Mouse (Mus musculus): Measurements from ENCODE around the gene Dhx35. TPM values are rescaled to one million over a fixed set of nuclear protein-coding genes. Genes with fewer than 3 reads are reported as not detected.

Dhx35 gene
- total and polyA plus RNA-seq, 2 experiments from 2014 or later: 9.7 to 24.7 TPM

DNA sequence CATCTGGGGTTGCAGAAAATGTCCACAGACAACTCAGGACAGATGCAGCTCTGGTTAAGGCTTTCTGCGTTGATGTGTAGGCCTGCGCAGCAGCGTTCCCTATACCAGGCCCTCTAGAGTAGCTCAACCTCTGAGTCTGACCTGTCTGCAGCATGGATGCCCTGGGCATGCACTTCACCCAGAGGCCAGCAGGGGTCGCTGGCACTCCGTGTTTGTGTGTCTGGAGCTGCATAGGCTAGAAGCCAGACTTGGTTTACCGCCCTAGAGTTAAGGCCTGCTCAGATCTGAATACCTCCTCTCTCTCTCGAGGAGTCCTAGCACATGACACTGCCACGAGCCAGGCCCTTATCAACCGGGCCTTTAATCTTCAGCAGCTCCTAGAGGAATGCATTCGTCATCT lies 70.8 kb downstream of the Dhx35 start:
- peak; percentile 98 for TF ChIP-seq CTCF (IDR thresholded peaks at IDR 0.05)
- Histone ChIP-seq H3K27me3 (ENCODE audit: insufficient read depth, low read length) (no peaks in the 10 kb centered on the region), H3K4me2 (ENCODE audit: low read depth, low read length, poor library complexity, severe bottlenecking) (no peak overlapping the region), H3K27ac (ENCODE audit: low read depth, low read length) (no peak overlapping the region), H3K36me3 (ENCODE audit: insufficient read depth, low read length) (no peaks in the 10 kb centered on the region), H3K4me3 (ENCODE audit: low read depth, low read length) (no peak overlapping the region), H3K9ac (replicated peaks; ENCODE audit: low read length, poor library complexity, severe bottlenecking) (no peak overlapping the region), H3K4me1 (ENCODE audit: insufficient read depth, low read length) (no peaks in the 10 kb centered on the region), H3K9me3 (ENCODE audit: low read length) (no peaks in the 10 kb centered on the region)
- 23% methylated on average over 10 of the region's 10 CpGs for WGBS
- ATAC-seq (ENCODE audit: low FRiP score) (peak; percentile 19; the same call in 1 of the 2 replicates), DNase-seq (ENCODE audit: low spot score) (peak; percentile 80)

DNA sequence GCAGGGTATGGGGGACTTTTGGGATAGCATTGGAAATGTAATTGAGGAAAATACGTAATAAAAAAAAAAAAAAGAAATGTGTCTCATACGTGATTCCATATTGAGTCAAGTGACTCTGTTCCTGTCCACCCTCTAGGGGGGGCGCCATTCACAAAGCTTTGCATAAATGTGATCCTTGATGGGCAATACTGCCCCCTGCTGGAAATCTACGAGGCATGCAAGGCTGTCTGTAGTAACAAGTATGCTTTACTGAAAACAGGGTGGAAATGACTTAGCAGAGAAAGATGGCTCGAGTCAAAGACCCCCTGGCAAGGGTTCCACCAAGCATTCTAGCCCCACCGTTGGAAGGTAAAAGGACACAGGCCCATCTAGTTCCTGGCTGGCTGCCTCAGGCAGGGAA lies 92.0 kb downstream of the Dhx35 start:
- 57% methylated on average over 6 of the region's 6 CpGs for WGBS

DNA sequence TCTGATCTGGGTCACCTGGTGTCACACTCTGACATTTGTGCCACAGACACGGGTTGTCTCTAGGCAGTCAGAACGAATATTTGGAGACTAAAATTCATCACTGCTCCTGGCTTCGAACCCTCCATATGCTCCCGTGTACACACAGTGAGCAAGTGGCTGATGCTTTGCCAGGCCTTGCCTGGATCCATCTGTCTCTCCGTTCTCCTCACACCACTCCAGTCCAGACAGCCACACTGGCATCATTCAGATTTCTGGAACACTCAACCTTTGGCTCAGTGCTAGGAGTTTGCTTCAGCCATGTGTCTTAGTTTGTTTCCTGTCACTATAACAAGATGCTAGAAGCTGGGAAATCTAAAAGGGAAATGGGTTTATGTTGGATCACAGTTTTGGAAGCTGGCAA lies 93.9 kb downstream of the Dhx35 start:
- H3K9me3 ChIP-seq (ENCODE audit: low read length): no peaks in the 10 kb centered on the region
- H3K36me3 ChIP-seq (ENCODE audit: insufficient read depth, low read length): no peaks in the 10 kb centered on the region
- DNase-seq (ENCODE audit: low spot score) (no peak), ATAC-seq (ENCODE audit: low FRiP score) (no peak)
- no peak overlapping the region for H3K4me3 ChIP-seq (ENCODE audit: low read depth, low read length)
- TF ChIP-seq CTCF (IDR thresholded peaks at IDR 0.05): no peak
- no peaks in the 10 kb centered on the region for H3K27me3 ChIP-seq (ENCODE audit: insufficient read depth, low read length)
- 91% methylated on average over 5 of the region's 5 CpGs for WGBS
- no peak overlapping the region for H3K4me2 ChIP-seq (ENCODE audit: low read depth, low read length, poor library complexity, severe bottlenecking)
- H3K4me1 ChIP-seq (ENCODE audit: insufficient read depth, low read length): no peaks in the 10 kb centered on the region
- H3K27ac ChIP-seq (ENCODE audit: low read depth, low read length): no peak overlapping the region
- no peak overlapping the region for H3K9ac ChIP-seq (replicated peaks; ENCODE audit: low read length, poor library complexity, severe bottlenecking)

More for the DNA sequence above, 92.0 kb downstream of the Dhx35 start:
- Histone ChIP-seq H3K4me1 (ENCODE audit: insufficient read depth, low read length) (no peaks in the 10 kb centered on the region), H3K9me3 (ENCODE audit: low read length) (no peaks in the 10 kb centered on the region), H3K4me3 (ENCODE audit: low read depth, low read length) (no peak overlapping the region), H3K4me2 (ENCODE audit: low read depth, low read length, poor library complexity, severe bottlenecking) (no peak overlapping the region), H3K27ac (ENCODE audit: low read depth, low read length) (no peak overlapping the region), H3K36me3 (ENCODE audit: insufficient read depth, low read length) (no peaks in the 10 kb centered on the region), H3K9ac (replicated peaks; ENCODE audit: low read length, poor library complexity, severe bottlenecking) (no peak overlapping the region), H3K27me3 (ENCODE audit: insufficient read depth, low read length) (no peaks in the 10 kb centered on the region)
- peak; percentile 31 for DNase-seq (ENCODE audit: low spot score)
- ATAC-seq (ENCODE audit: low FRiP score): no peak
- peak; percentile 58 for TF ChIP-seq CTCF (IDR thresholded peaks at IDR 0.05)

DNA sequence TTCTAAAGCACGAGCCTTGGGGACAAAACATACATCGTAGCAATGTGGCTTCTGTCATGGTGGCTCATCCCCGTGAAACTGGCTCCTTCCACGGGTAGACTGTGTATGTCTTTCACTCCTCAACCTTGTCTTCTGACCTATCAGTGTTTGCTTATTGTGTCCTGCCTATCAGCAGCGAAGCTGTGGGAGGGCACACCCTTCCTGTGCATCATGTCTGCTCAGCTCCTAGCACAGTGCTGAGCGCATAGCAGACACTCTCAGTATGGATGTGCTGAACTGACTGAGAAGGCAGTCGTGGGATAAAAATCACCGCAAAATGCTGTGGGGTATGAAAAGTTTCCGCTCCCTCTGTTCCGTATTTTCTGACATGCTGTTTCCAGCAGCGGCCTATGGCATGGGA lies 94.6 kb downstream of the Dhx35 start:
- no peak overlapping the region for H3K4me3 ChIP-seq (ENCODE audit: low read depth, low read length)
- ATAC-seq (ENCODE audit: low FRiP score): no peak
- 57% methylated on average over 11 of the region's 11 CpGs for WGBS

DNA sequence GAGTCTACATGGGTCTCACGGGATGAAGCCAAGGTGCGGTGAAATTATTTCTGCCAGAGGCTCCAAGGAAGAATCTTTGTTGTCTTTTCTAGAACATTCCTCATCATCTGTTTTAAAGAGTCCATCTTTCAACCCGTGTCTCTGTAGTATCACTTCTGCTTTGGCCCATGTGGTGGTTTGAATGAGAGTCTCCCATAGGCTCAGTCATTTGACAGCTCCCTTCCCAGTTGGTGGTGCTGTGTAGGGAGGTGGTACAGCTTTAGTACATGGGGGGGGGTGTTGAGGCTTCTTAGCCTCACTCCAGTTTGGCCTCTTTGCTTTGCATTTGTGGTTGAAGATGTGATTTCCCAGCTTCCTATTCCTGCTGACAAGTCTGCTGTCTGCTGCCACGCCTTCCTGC lies 96.7 kb downstream of the Dhx35 start:
- Histone ChIP-seq H3K36me3 (ENCODE audit: insufficient read depth, low read length) (no peaks in the 10 kb centered on the region), H3K27ac (ENCODE audit: low read depth, low read length) (no peak overlapping the region), H3K9me3 (ENCODE audit: low read length) (no peaks in the 10 kb centered on the region), H3K4me3 (ENCODE audit: low read depth, low read length) (no peak overlapping the region), H3K27me3 (ENCODE audit: insufficient read depth, low read length) (no peaks in the 10 kb centered on the region), H3K9ac (replicated peaks; ENCODE audit: low read length, poor library complexity, severe bottlenecking) (no peak overlapping the region), H3K4me1 (ENCODE audit: insufficient read depth, low read length) (no peaks in the 10 kb centered on the region), H3K4me2 (ENCODE audit: low read depth, low read length, poor library complexity, severe bottlenecking) (no peak overlapping the region)
- DNase-seq (ENCODE audit: low spot score) (no peak), ATAC-seq (ENCODE audit: low FRiP score) (no peak)
- 91% methylated on average over 4 of the region's 4 CpGs for WGBS
- no peak for TF ChIP-seq CTCF (IDR thresholded peaks at IDR 0.05)

More for the DNA sequence above, 94.6 kb downstream of the Dhx35 start:
- H3K9me3 ChIP-seq (ENCODE audit: low read length): no peaks in the 10 kb centered on the region
- H3K4me1 ChIP-seq (ENCODE audit: insufficient read depth, low read length): no peaks in the 10 kb centered on the region
- H3K9ac ChIP-seq (replicated peaks; ENCODE audit: low read length, poor library complexity, severe bottlenecking): no peak overlapping the region
- no peak overlapping the region for H3K27ac ChIP-seq (ENCODE audit: low read depth, low read length)
- DNase-seq (ENCODE audit: low spot score): no peak
- H3K36me3 ChIP-seq (ENCODE audit: insufficient read depth, low read length): no peaks in the 10 kb centered on the region
- H3K27me3 ChIP-seq (ENCODE audit: insufficient read depth, low read length): no peaks in the 10 kb centered on the region
- TF ChIP-seq CTCF (IDR thresholded peaks at IDR 0.05): no peak
- H3K4me2 ChIP-seq (ENCODE audit: low read depth, low read length, poor library complexity, severe bottlenecking): no peak overlapping the region

DNA sequence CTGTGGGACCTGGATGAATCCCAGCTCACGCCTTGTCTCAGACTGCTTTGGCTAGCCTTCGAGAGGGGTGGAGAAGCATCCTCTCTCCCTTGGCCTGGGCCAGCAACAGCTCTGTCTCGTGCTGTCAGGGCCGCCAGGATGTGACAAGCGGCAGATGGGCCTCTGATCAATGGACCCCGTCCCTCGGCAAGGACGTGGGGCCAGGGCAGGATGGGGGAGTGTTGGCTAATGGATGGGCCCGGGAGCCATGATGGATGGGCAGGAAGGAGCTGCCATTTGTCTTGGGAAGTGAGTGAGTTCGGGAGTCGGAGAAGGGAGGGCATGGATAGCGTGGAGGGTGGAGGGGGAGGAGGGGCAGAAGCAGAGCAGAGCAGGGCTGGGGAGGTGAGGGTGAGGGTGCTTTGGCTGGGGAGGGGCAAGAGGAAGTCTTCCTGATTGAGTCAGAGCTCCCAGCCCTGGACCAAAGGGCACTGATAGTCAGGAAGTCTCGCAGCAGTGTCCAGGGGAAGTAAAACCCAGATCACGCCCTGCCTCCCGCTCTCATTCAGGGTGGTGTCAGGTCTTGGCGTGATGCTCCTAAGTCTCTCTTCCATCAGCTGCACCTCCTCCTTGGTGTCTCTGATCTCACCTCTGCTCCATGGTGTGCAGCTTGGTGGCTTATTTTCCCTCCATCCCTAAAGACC lies 98.7 kb downstream of the Dhx35 start:
- H3K9ac ChIP-seq (replicated peaks; ENCODE audit: low read length, poor library complexity, severe bottlenecking): no peak overlapping the region
- H3K4me1 ChIP-seq (ENCODE audit: insufficient read depth, low read length): no peaks in the 10 kb centered on the region
- no peak for TF ChIP-seq CTCF (IDR thresholded peaks at IDR 0.05)
- H3K4me3 ChIP-seq (ENCODE audit: low read depth, low read length): no peak overlapping the region
- no peaks in the 10 kb centered on the region for H3K27me3 ChIP-seq (ENCODE audit: insufficient read depth, low read length)
- no peak overlapping the region for H3K27ac ChIP-seq (ENCODE audit: low read depth, low read length)
- H3K9me3 ChIP-seq (ENCODE audit: low read length): no peaks in the 10 kb centered on the region
- DNase-seq (ENCODE audit: low spot score): no peak
- ATAC-seq (ENCODE audit: low FRiP score): no peak
- WGBS: 73% methylated on average over 16 of the region's 16 CpGs
- H3K36me3 ChIP-seq (ENCODE audit: insufficient read depth, low read length): no peaks in the 10 kb centered on the region
- no peak overlapping the region for H3K4me2 ChIP-seq (ENCODE audit: low read depth, low read length, poor library complexity, severe bottlenecking)

All from midbrain, postnatal 0 days (tissue).